Mouse (Mus musculus) cerebellum, adult 2 months (tissue): Measurements from ENCODE around the gene Notch1.

Source experiments
- CTCF ChIP-seq: fragments of 200-500 bp; IDR thresholded peaks from 2 replicates; pipeline ENCODE4 v1.5.1; 2011; ENCODE audit warnings: low read depth, mild to moderate bottlenecking, control low read depth, low read length, moderate library complexity, borderline replicate concordance; ENCODE audit not compliant: insufficient read depth
- POLR2A ChIP-seq: fragments of 200-500 bp; IDR thresholded peaks from 2 replicates; pipeline ENCODE4 v1.6.1; 2011; ENCODE audit warnings: low read length, control low read depth, borderline replicate concordance; ENCODE audit not compliant: insufficient read depth

GRCm38 (mm10) chr2:26463412-26463811 is 53.1 kb downstream of the Notch1 start:
- TF ChIP-seq CTCF (no peak), POLR2A (no peak)
